Mouse (Mus musculus) kidney, postnatal 25 days (tissue): ENCODE data around the gene 4930469K13Rik.

Experiments
- DNase-seq, 2 experiments: peaks; one replicate each; pipeline ENCODE4 v3.0.0; 2021; ENCODE audit warnings: mixed read lengths in 2 of 2

4930469K13Rik gene

GRCm38 (mm10) chr11:34078581-34078980 lies 19.8 kb downstream of the 4930469K13Rik start:
- no peak for DNase-seq

- no peak for DNase-seq
These were observed 20.5 kb downstream of the 4930469K13Rik start for GRCm38 (mm10) chr11:34077870-34078269.

- peak; percentile 51 to 60 for DNase-seq
These were observed 24.6 kb downstream of the 4930469K13Rik start for GRCm38 (mm10) chr11:34073776-34074175.

- no peak for DNase-seq
These were observed 26.0 kb downstream of the 4930469K13Rik start for GRCm38 (mm10) chr11:34072309-34072708.

DNA sequence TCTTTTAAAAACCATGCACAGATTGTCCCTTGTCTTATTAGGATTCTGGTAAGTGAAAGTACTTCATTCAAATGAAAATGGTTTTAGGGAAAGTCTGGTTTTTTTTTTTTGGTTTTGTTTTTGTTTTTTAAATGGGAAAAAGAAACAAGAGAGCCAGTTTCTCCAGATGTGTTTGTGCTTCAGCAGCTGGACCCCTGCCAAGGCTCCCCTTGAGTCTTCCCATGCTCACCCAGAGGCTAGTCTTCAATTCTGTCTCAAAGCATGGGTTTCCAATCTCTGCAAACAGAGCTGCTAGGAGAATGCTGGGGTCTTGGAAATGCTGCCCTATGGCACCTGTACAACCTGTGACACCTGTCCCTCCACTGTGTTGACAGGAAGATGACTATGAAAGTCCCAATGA lies 27.8 kb downstream of the 4930469K13Rik start:
- DNase-seq: peak in 1 of 2 experiments; percentile 11

DNA sequence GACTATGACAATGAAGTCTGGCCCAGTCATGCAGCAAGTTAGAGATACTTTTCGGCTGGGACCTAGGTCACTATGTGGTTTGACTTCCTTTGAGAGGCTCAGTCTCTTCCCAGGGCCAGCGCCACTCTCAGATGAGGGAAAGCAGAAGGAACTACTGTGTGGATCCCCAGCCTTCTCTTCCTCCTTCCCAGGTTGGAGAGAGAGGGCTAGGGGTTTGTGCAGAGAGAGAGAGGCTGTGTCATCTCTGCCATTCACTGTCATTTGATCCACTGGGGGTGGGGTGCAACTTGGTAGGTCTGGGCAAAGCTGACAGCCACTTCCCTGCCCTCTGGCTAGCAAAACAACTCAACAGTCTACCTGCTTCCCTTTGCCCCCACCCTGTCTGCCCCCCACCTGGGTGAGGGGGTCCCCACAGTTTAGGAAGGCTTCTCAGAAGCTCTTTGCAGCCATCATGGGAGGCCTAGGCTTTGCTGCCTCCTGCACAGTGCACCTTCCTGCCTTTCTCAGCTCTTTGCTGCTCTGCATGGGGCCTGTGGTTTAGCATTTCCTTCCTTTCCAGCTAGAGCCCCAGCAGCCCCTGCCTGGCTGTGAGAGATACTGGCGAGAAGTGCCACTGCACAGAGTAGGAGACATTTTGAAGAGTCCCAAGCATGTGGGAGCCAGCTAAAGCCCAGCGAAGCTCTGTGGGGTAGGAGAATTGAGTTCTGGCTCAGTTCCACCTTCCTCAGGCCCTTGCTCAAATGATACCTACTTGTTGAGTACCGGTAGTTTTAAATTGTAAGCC lies 34.5 kb downstream of the 4930469K13Rik start:
- DNase-seq: no peak

DNA sequence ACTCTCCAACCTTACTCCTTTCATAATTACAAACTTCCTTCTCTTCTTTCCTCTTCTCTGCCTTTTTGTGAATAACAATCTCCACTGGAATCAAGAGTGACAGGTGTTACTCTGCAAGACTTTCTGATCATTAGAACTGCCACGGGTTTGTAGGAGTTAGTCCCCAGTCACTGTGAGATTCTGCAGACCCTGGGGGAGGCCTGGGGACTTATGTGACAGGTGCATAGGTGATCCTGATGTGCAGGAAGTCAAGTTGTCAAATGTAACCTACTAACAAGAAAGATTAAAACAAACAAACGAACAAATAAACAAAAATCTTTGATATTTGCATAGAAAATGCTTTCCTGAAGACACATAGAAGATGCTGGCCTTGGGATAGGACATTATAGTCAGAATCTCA lies 35.1 kb downstream of the 4930469K13Rik start:
- no peak for DNase-seq

DNA sequence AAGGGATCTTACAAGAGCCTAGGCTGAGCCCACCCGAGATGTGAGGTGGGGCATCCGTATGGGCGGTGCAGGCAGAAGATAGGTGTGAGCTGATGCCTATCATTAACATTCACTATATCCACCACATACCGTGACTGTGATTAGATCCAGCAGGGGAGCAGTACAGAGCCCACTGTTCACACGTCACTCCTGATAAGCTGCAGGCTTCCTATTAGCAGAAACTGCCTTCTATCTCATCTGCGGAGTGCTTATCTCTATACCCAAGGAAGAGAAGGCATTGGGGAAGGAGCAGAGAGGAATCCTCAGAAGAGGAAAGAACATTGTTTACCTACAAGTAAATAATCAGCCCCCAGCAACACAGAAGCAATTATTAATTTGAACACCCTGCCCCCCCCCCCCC lies 36.6 kb downstream of the 4930469K13Rik start:
- no peak for DNase-seq

- no peak for DNase-seq
These were observed 39.4 kb downstream of the 4930469K13Rik start for GRCm38 (mm10) chr11:34058960-34059359.

- DNase-seq: no peak
These were observed 40.0 kb downstream of the 4930469K13Rik start for GRCm38 (mm10) chr11:34058332-34058731.

GRCm38 (mm10) chr11:34056715-34057114 lies 41.6 kb downstream of the 4930469K13Rik start:
- DNase-seq: no peak

- no peak for DNase-seq
These were observed 44.2 kb downstream of the 4930469K13Rik start for GRCm38 (mm10) chr11:34054031-34054727.

GRCm38 (mm10) chr11:34053031-34053818 lies 45.1 kb downstream of the 4930469K13Rik start:
- no peak for DNase-seq

DNA sequence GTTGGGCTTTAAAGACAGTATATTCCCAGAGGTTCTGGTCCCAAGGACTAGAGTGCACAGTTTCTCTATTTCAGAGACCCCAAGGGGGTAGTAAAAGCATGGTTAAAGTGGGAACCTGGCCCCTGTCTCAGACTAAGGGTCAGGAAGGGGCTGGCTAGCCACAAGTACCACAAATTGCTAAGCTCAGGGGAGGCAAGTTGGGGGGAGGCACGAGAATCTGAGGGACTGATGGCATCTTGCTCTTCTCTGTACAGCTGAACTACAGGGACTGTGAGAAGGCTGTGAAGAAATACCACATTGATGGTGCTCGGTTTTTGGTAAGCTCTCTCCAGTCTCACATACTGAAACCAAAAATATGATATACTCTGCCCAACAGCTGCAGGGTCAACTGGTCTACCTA lies 47.7 kb downstream of the 4930469K13Rik start:
- no peak for DNase-seq

DNA sequence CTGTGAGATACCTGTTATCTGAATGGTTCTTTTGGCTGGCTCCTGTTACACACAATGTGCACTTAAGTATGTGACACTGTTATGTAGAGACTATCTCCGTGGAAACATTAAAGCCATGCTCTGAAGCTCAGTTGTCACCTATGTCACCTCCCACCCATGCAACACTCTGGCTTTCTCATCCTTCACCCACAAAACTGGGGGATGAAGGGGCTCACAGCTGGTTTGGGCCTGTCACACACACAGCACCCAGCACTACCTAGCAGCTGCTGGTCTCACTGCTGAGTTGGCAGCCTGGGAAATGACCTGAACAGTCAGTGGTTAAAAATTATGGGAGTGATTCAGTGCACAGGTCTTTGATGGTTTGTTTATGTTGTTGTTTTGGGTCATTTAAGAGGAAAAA lies 48.3 kb downstream of the 4930469K13Rik start:
- DNase-seq: no peak

GRCm38 (mm10) chr11:34049125-34049379 lies 49.3 kb downstream of the 4930469K13Rik start:
- DNase-seq: no peak

- DNase-seq: no peak
These were observed 49.8 kb downstream of the 4930469K13Rik start for GRCm38 (mm10) chr11:34048375-34049124.

- no peak for DNase-seq
These were observed 50.8 kb downstream of the 4930469K13Rik start for GRCm38 (mm10) chr11:34047542-34047937.

- no peak for DNase-seq
These were observed 51.4 kb downstream of the 4930469K13Rik start, which contains the start of gene Lcp2 for GRCm38 (mm10) chr11:34046767-34047541. Gene Lcp2 (plus strand): TSS chr11:34046920.

DNA sequence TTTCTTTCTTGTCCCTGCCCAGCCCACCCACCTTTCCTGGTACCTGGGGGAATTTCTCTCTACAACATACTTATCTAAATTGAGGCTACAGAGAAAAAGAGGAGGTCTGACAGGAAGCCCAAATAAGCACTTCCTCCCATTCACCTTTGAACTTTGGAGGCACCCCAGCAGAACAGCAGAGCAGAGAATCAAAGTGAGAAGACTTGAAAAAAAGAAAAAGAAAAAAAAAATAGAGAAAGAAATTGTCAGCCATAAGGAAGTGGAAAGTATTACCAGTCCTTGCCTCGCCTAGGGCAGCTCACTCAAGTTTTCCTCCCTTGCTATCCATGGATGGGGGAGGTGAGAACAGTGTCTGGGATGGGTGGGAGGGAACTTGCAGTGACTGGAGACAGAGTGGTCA lies 55.5 kb downstream of the 4930469K13Rik start:
- no peak for DNase-seq

DNA sequence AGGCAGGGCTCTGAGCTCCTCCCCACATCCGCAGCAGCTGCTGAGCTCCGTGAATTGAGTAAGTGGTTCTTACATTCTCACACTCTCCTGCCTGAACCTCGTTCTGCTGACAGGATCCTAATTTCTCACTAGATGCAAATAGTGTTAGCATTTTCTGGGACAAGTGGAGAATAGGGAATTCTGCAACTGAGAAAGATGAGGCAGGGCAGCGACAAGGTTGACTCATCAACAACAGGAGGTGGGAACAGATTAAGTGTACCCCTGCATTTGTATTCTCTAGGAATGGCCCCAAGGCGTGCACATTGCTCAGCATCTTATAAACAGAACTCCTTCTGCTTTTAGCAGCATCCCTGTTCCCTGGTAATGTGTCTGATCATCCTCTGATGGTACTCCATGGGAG lies 58.3 kb downstream of the 4930469K13Rik start:
- no peak for DNase-seq
